Mouse (Mus musculus): Measurements from ENCODE around the gene Tradd.
"Not testable (repeated sequence)": the region's sequence is repeated elsewhere in the genome, so short reads cannot be mapped to it uniquely, and the experiment has no call there.

Gene Tradd

DNA sequence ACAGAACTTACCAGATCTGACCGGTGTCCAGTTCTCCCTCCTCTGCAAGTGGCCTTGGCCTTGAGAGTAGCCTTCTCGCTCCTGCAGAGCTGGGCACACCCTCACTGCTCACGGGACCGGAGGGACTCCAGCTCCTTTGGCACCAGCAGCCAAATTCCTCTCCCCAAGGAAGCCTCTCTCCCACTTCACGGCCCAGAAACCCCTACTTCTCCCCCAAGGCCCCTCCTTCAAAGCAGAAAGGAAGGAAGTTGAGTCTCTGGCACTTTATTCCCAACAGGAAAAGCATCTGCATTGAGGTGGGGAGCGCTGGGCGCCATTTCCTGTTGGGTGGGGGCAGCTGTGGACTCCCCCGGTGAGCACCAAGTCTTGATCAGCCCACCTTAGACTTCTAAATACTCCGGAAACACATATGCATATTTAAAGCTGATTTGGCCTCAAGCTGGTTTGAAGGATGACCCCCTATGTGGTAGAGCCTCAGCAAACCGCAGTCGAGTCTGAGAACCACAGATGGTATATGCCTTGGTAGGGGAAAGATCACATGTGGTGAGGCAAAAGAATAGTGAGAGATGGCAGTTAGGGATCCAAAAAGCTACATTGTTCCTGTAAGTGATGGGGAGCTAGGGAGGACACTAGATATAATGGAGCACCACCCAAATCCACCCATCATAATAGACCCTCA is 31.6 kb upstream of the Tradd start, which contains the start of gene Exoc3l:
Exoc3l (minus strand) TSS at position 207 of the 679 bp plus-strand sequence.
- no peak for DNase-seq (ENCODE audit: extremely low spot score, low spot score)

DNA sequence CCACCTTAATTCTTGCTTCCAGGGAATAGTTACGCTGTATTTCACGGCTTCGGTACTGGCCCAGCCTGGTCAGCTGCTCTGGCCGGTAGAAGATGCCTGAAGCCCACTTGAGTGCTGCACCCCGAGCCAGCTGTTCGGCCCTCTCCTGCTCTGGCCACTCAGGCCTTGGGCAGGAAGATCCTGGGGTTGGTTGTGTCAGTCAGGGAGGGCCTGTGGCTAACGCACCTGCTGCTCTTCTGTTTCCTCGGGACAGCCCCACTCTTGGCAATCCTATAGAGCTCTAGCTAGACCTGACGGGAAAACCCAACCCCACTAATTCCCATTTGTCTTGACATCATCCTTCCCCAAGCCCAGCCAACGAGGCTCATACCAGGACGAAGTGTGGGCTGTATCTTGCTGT is 30.8 kb upstream of the Tradd start:
- DNase-seq (ENCODE audit: extremely low spot score, low spot score) = no peak

DNA sequence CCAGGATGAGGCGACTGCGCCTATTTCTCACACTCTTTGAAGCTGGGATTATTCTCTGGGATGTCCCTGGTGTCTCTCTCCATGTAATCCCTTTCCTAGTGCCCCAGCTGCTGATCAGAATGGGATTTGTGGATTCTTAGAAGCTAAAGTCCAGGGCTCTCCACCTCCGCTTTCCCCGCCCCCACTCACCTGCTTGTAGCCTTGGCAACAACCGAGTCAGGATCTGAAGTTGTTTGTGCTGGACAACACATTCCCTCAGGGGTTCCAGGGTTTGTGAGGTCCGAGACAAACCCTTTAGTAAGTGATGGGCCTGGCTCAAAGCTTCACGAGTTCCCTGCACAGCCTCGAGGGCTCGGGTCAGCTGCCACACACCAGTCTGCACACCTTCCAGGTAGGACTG is 30.4 kb upstream of the Tradd start:
- DNase-seq (ENCODE audit: extremely low spot score, low spot score) = no peak

DNA sequence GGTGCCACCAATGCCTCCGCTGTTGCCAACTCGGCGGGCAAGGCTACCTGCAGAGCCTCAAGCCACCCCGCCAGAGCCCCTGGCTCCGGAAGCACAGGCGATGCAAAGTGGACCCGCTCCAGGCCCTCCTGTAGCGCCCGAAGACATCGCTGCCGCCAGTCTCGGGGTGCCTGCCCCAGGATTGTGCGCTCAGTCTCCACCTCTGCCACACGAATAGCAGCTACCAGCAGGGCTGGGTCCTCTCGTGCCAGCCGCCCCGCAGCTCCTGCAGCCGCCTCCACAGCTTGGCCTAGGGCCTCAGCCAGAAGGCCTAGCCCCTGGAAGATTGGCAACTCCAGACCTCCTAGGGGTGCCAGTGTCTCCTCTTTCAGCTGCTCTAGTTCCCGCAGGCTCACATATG is 29.0 kb upstream of the Tradd start:
- no peak for DNase-seq (ENCODE audit: extremely low spot score, low spot score)

DNA sequence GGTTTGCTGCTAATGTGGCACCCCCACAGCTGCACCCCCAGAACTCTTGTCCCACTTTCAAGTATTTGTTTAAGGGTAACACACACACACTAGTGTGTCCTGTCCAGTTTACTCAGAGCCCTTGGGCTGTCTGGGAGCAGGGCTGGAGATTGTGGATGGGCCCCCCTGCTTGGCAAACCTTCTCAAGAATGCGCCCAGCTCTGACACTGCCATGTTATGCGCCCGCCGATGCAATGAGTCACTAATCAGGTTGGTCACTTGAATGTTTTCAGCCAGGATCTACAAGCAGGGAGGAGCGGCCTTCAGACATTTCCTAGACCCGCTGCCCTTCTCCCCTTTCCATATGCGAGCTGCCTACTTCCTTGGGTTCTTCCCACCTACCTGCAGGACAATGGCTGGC is 28.1 kb upstream of the Tradd start:
- DNase-seq (ENCODE audit: extremely low spot score, low spot score) = no peak

DNA sequence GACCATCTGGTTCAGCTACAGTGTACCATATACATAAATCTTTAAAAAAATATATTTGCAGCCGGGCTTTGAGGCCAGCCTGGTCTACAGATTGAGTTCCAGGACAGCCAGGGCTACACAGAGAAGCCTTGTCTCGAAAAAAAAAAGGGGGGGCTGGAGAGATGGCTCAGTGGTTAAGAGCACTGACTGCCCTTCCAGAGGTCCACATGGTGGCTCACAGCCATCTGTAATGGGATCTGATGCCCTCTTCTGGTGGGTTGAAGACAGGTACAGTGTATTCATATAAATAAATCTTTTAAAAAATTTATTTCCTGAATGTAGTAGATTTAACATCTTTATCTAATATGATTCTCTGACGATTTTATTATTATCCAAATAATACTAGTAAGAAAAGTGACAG is 27.4 kb upstream of the Tradd start:
- not testable (repeated sequence) for DNase-seq (ENCODE audit: extremely low spot score, low spot score)

DNA sequence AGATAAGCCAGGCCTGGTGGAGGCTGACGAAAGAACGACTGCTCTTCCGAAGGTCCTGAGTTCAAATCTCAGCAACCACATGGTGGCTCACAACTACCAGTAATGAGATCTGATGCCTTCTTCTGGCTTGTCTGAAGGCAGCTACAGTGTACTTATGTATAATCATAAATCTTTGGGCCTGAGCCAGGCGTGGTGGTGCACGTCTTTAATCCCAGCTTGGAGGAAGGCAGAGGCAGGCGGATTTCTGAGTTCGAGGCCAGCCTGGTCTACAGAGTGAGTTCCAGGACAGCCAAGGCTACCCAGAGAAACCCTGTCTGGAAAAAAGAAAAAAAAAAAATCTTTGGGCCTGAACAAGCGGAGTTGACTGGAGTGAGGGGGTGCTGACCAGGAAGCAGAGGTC is 27.0 kb upstream of the Tradd start:
- not testable (repeated sequence) for DNase-seq (ENCODE audit: extremely low spot score, low spot score)

DNA sequence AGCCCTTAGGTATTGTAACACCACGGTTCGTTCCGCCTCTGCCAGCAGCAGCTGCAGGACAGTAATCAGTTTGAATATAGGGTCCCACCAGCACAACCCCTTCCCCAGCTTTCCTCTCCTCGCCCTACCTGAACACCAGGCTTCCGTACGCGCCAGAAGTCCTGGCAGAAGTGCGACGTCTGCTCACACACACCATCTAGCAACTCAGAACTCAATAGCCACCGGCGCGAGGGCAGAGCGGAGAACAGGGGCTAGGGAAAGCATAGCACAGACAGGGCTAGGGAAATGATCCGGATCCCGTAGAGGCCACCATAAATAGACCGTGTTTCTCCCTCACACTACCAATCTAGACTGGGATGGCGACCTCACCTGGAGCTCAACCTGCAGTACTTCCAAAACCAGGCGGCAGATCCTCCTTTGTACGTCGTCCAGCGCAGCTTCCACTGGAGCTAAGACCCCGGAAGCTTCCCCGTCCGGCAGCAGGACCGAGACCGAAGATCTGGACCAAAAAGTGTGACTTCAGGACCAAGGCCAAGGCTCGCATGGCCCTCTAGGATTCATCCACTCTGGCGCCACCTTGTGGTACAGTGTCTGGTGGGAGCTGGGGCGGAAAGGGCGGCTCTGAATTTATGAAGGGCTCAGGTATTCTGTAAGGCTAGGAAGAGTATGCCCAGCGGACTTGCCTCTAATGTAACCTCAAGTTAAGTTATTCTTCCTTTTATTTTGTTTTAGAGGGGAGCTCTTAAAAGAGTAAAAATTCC is 26.3 kb upstream of the Tradd start:
- DNase-seq (ENCODE audit: extremely low spot score, low spot score) = peak; percentile 94

DNA sequence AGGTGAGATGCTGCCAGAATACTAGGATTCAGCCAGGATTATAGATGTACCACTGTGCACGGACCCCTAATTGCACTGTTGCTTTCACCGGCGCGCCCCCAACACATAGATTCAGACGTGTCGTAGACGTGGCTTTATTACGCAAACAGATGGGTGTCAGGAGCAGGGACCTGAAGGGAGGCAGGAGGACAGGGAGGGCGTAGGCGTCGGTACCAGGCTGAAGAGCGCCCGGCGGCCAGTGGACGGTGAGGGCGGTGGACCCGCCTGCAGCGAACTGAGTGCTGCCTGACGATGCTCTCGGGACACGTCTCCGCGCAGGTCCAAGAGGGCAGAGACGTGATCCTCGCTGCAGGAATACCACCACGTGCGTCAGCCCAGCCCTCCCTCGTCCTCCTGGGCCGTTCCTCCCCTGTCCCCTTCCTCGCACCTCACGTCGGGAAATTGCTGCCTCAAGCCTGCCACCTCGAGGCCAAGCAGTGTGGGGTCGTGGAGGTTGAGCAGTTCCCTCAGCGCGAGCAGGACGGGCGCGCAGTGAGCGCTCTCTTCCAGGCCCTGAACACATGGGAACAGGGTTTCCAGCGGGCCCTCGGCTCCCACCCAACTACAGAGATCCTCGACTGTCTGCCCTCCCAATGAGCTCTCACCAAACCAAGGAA is 25.5 kb upstream of the Tradd start, which contains the start of gene 4931428F04Rik:
4931428F04Rik (minus strand) TSS at position 60 of the 656 bp plus-strand sequence.
- DNase-seq (ENCODE audit: extremely low spot score, low spot score) = peak; percentile 62

DNA sequence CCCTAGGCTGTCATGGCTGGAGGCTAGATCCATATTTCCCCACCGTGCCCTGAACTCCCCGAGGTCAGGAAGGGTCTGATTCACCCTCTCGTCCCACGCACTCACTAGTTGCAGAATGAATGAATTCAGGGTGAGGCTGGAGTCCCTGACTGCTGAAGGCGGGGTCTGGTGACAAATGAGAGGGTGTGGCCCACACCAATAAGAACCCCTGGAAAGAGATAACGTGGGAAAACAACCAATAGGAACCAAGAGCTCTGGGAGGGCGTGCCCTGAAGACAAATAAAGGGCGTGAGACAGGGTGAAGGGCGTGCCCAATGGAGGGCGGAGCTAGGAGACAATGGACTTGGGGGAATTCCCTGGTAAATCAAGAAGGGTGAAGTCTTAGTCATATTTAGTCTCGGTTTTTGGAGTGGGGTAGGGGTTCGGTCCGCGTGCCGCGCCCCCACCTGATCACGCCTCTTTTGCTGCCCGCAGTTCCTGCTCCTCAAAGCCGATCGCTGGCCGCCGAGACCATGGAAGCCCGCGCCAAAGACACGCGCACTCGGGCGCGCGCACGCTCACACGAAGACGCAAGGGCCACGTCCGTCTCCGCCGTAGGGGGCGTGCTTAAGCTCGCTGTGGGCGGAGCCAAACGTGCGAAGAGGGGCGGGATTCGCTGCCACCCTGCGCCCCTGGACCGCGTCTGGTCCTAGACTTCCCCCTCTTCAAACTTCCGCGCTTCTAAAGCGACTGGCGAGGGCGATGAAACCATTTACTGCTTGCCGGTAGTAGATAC is 24.7 kb upstream of the Tradd start:
- peak; percentile 95 for DNase-seq (ENCODE audit: extremely low spot score, low spot score)

DNA sequence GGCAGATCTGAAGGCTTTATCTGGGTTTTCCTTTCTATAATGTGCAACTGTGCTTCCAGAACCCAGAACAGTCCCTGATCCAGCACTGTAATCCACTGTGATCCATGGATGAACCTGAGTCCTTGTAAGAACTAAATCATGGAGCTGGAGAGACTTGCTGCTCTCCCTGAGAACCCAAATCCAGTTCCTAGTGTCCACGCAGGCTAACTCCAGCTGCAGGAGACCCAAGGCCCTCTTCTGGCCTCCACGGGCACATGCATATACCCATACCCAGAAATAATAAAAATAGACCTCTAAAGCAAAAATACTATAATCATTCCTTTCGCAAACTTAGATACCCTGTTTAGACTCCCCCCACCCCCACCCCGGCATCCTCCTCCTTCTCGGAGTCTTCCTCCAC is 23.8 kb upstream of the Tradd start:
- no peak for DNase-seq (ENCODE audit: extremely low spot score, low spot score)

DNA sequence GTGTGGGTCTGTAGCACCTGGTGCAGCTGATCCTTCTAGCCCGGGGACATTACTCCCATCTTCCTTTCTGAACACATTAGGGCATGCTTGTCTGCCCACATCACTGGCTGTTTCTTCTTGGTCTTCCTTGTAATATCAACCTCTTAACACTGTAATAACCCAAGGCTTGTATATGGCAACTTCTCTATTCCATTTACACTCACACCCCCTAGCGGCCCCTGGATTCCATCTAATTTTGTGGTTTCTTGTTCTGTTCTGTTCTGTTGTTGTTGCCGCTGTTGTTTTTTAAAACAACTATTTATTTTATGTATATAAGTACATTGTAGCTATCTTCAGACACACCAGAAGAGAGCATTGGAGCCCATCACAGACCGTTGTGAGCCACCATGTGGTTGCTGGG is 22.5 kb upstream of the Tradd start:
- no peak for DNase-seq (ENCODE audit: extremely low spot score, low spot score)

DNA sequence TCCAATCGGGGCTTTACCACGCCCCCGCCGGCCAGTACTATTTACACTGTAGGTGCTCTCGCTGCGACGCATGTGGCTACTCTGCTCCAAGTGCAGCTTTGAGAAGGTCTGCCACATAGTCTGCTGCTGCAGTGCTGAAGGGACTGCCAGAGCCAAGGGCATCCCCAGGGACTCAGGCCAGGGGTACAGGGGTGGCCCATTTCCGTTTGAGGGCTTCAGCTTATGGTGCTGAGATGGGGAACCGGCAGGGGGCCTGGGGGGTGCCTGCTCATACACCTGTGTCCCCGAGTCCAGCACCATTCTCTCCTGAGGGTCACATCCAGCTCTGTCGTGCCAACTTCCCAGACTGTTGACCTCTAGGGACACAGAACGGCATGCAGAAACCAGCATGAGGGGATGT is 21.1 kb upstream of the Tradd start:
- DNase-seq (ENCODE audit: extremely low spot score, low spot score) = no peak

DNA sequence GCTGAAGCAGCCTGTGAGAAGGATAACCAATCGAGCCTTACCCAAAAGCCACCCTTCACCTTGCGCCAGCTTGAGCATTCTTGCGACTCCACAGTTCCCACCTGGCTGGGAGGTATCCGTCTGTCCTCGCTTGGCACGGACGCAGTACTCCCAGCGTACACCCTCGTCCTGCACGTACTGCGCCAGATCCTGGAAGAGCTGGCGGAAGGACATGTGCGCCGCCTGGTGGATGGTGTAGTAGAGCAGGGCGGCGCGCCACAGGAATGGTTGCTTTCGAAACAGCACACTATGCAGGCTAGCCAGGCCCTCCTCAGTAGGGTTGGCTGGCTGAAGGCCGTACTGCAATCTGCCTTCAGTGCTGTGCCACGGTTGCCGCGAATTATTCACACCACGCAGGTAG is 18.7 kb upstream of the Tradd start:
- no peak for DNase-seq (ENCODE audit: extremely low spot score, low spot score)

DNA sequence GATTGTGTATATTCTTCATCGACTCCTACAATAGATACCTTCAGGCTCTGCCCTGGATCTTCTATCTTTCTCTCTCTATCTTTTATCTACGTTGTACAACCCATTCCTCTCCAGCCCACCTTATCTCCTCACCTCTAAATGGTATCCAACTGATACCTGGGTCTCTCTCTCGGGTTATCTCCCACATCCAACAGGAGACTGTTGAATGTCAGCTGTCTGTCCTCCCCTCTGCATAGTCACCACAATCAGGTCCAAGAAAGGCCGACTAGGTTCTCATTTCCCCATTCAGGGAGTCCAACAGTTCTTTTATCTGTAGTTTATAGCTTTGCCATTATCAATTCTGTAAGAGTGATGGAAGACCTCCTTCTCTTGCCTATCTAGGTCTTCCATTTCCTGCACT is 17.8 kb upstream of the Tradd start:
- DNase-seq (ENCODE audit: extremely low spot score, low spot score) = no peak

DNA sequence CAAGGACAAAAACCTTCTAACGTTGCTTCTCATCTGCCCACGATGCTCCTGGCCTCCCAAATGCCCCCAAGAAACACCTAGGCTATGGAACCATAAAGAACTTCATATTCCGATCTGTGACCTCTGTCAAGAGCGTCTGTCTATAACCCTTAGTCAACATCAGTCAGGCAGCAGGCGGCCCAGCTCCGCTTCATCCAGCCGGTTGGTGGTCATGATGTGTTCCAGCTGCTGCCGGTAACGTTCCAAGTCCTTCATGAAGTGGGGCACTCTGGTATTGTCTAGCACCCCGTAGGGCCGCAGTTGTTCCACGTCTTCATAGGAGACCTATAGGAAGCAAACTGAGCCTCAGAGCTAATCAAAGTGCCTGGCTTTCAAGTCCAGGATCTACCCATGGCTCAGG is 17.4 kb upstream of the Tradd start:
- no peak for DNase-seq (ENCODE audit: extremely low spot score, low spot score)

DNA sequence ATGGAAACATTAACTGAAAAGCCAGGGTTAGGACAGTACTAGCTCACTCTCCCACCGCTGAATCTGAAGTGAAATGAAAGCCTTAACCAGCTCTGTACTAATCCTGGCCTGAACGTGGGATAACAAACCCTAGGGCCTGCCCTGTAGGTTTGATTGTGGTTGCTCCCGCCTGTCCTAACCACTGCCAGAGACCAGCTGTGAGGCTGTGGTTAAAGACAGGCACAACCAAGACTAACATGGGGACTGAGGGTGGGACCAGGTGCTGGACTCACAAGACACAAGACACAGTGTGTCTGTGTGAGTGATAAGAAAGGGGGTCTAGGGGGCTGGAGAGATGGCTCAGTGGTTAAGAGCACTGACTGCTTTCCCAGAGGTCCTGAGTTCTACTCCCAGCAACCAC is 16.2 kb upstream of the Tradd start:
- DNase-seq (ENCODE audit: extremely low spot score, low spot score) = no peak

DNA sequence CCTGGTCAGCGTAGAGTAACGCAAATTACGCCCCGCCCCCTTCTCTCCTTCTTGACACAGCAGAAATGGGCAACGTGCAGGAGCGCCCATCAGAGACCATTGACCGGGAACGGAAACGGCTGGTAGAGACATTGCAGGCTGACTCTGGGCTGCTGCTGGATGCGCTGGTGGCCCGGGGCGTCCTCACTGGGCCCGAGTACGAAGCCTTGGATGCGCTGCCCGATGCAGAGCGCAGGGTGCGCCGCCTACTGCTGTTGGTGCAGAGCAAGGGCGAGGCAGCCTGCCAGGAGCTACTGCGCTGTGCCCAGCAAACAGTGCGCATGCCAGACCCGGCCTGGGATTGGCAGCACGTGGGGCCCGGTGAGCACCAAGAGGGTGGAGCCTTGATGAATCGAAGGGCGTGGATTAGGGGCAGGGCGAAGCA is 14.5 kb upstream of the Tradd start:
- no peak for DNase-seq (ENCODE audit: extremely low spot score, low spot score)

DNA sequence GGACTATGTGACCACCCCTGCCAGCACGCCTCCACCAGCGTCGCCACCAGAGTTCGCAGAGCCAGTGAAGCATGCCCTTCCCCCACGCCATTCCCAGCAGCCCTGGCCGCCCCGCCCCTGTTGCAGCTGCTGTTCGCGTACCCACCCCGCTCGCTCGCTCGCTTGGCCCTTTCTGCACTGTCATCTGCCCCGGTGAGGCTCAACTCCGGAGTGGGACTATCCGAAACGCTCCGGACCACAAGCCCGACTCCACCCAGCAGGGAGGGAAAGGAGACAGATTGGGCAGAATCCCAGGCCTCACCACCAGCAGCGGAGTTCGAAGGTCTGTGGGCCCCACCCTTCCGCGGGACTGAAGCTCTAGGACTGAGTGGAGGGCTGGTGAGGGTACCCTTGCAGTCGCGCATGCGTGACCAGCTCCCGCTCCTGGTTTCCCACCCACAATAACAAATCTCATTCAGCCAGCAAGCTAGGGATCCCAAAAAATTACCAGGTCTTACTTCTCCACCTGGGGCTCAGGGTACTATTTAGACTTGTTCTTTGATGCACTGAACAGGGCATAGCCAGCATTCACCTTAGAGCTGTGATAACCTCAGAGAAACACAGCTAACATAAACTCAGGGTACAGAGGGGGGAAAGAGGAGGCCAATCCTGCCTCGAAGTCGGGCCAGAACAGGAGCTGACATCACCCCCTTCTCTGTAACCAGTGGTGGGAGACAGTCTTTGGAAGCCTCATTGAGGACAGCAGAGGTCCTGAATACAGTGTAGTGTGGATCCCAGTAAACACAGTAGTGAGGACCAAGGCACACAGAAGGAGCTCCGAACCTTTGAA is 12.1 kb upstream of the Tradd start:
- no peak for DNase-seq (ENCODE audit: extremely low spot score, low spot score)

DNA sequence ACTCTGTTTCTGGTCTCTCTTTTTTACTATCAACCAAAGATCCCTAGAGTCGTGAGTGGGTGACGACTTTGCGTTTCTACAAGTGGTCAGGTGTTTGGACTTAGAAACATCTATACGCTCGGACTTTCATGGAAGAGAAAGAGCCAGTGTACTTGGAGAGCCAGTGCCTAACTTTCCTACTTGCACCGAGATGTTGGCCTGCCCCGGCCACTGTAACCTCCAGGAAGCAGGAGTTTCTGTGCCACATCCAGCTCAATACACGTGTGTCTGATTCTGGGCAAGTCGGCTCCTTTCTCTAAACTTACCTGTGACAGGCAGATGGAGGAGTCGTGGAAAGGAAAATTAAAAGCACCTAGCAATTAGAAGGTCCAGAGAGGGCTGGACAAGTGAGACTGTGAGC is 11.4 kb upstream of the Tradd start, which contains the start of gene Nol3:
Nol3 (plus strand) TSS at position 301 of the 400 bp plus-strand sequence.
- no peak for DNase-seq (ENCODE audit: extremely low spot score, low spot score)

DNA sequence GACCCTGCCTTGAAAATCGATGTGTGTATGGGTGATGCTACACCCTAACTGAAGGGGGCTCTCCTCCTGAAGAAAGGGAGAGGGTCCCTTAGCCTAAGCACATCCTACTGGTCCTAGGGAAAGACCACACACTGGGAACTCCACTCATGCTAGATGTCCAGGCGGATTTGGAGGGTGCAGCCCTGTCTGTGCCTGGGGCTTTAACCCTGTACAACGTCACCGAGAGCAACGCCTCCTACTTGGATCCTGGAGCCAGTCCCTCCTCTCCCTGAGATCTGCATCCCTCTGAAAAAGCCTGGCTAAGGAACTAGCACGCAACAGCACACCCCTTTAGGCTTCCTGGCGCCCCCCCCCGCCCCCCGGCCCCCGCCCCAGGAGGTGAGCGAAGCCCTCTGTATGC is 11.0 kb upstream of the Tradd start:
- DNase-seq (ENCODE audit: extremely low spot score, low spot score) = no peak

All from neural tube, embryonic 10.5 days (tissue).